Comparison of ENCODE assay signal across 13 mouse cellular contexts in the genomic region with DNA sequence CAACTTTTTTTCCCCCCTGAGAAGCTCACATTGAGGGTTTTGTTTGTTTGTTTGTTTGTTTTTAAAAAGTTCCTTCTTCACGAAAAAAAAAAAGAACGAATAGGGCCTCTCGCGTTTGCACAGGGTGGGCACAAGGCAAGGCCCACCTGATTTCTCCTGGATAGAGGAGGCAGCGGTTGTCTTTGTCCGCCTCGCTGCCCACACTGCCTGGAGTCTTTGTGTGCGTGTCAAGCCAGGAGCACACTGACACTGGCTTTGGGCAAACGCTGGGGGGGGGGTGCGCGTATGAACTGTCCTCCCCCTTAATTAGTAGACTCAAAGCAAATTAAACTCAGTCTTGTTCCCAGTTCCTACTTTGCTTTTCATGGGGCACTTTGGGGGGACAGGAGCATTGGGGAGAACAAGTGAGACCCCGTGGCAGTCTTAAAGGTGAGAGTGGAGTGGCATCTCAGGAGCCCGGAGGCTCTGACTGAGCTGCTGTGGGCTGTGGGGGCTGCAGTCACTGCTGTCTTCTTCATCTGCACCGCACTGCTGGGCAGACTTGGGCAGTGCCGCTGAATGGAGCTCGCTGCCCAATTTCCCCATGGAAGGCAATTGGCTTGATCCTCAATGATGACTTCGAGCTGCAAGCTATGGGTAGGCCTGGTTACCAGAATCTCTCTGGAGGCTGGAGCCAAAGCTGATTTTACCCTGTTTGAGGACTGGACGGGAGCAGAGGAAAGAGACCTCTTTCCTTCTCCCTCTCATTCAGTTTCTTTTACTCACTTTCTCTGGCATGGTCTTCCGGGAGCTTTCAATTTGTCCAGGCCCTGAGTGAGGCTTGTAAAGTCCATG. TPM values are rescaled to one million over a fixed set of nuclear protein-coding genes. Genes with fewer than 3 reads are reported as not detected.
A peak's percentile ranks its signal among the peaks of the same experiment; 100 is the strongest.
DNase-seq lines count a peak whose midpoint lies in the region; ATAC-seq and TF ChIP-seq lines count a peak whose summit lies in the region.
"Had no signal": no experiment of that assay in that cellular context is flagged by ENCODE, and none has a peak within 500 bp of the region (broad histone marks: within the 10 kb centered on the region; RNA-seq: fewer than 3 reads in every experiment).

No protein-coding gene starts in this region.

- TF ChIP-seq CTCF in cortical plate, adult 2 months (IDR thresholded peaks at IDR 0.05; ENCODE audit: extremely low read depth, insufficient read depth, low read length) = no peak
- TF ChIP-seq CTCF in forebrain, postnatal 0 days (IDR thresholded peaks at IDR 0.05; ENCODE audit: low read depth) = no peak
- TF ChIP-seq CTCF in cerebellum, adult 2 months (IDR thresholded peaks at IDR 0.05; ENCODE audit: borderline replicate concordance, insufficient read depth, low read depth, low read length) = no peak

- H3K27me3 ChIP-seq in embryonic facial prominence, embryonic 10.5 days (replicated peaks; ENCODE audit: low read depth, poor library complexity, severe bottlenecking) = peaks cover 100% of the 10 kb centered on the region
- peaks cover 24% of the 10 kb centered on the region for H3K27me3 ChIP-seq in forebrain, postnatal 0 days (ENCODE audit: insufficient read depth, low read length)
- H3K27me3 ChIP-seq in limb, embryonic 14.5 days (ENCODE audit: control insufficient read depth, insufficient read depth, low read length) = peaks cover 86% of the 10 kb centered on the region
- H3K27me3 ChIP-seq in cerebellum, adult 2 months (ENCODE audit: control insufficient read depth, insufficient read depth, low read length) = peaks cover 15% of the 10 kb centered on the region; the same call in 1 of the 2 replicates

- H3K36me3 ChIP-seq in embryonic facial prominence, embryonic 10.5 days (replicated peaks) = no peaks in the 10 kb centered on the region
- no peaks in the 10 kb centered on the region for H3K36me3 ChIP-seq in forebrain, postnatal 0 days (ENCODE audit: insufficient read depth)
- no peaks in the 10 kb centered on the region for H3K36me3 ChIP-seq in limb, embryonic 14.5 days (ENCODE audit: control insufficient read depth, insufficient read depth, low read length)
- H3K36me3 ChIP-seq: heart, embryonic 13.5 days; liver, embryonic 13.5 days; neural tube, embryonic 13.5 days had no signal

- H3K4me2 ChIP-seq in forebrain, postnatal 0 days (ENCODE audit: low read depth) = peak overlapping the region; percentile 66
- H3K4me2 ChIP-seq in limb, embryonic 14.5 days (replicated peaks; ENCODE audit: low read depth, low read length, severe bottlenecking) = peak overlapping the region; percentile 65
- H3K4me2 ChIP-seq: heart, embryonic 13.5 days; liver, embryonic 13.5 days; neural tube, embryonic 13.5 days had no signal

- no peak overlapping the region for H3K9ac ChIP-seq in forebrain, postnatal 0 days
- peak overlapping the region; percentile 78 for H3K9ac ChIP-seq in limb, embryonic 14.5 days (ENCODE audit: low read depth, low read length, severe bottlenecking)
- H3K9ac ChIP-seq: heart, embryonic 13.5 days; liver, embryonic 13.5 days; neural tube, embryonic 13.5 days had no signal

- ATAC-seq in forebrain, postnatal 0 days = no peak
- no peak for ATAC-seq in limb, embryonic 14.5 days (ENCODE audit: low FRiP score, low read depth)
- no peak for ATAC-seq in monocyte, adult 5-6 weeks (replicated peaks; ENCODE audit: insufficient number of reproducible peaks, low FRiP score, low TSS enrichment, poor library complexity, severe bottlenecking)
- ATAC-seq: inflammation-experienced regulatory T-cells, adult 6 months had no signal

- H3K9me3 ChIP-seq in embryonic facial prominence, embryonic 10.5 days = no peaks in the 10 kb centered on the region
- H3K9me3 ChIP-seq in forebrain, postnatal 0 days (ENCODE audit: low read length) = no peaks in the 10 kb centered on the region
- no peaks in the 10 kb centered on the region for H3K9me3 ChIP-seq in limb, embryonic 14.5 days (ENCODE audit: control insufficient read depth, low read length)
- H3K9me3 ChIP-seq: heart, embryonic 13.5 days; liver, embryonic 13.5 days; neural tube, embryonic 13.5 days had no signal

- H3K27ac ChIP-seq in cortical plate, adult 2 months (ENCODE audit: insufficient read depth, low read length) = no peak overlapping the region
- H3K27ac ChIP-seq in embryonic facial prominence, embryonic 10.5 days (replicated peaks) = peak overlapping the region; percentile 89; the same call in 1 of the 2 replicates
- peak overlapping the region; percentile 15; the same call in 1 of the 2 replicates for H3K27ac ChIP-seq in forebrain, postnatal 0 days (ENCODE audit: low read depth, low read length)
- peak overlapping the region; percentile 88; the same call in 1 of the 2 replicates for H3K27ac ChIP-seq in limb, embryonic 14.5 days (replicated peaks; ENCODE audit: low read depth, low read length)
- no peak overlapping the region for H3K27ac ChIP-seq in cerebellum, adult 2 months (ENCODE audit: insufficient read depth, low read length)
- H3K27ac ChIP-seq: heart, embryonic 13.5 days; liver, embryonic 13.5 days; macrophage; neural tube, embryonic 13.5 days had no signal

- H3K4me3 ChIP-seq in cortical plate, adult 2 months (ENCODE audit: insufficient read depth, low read length) = 0 out of 2 replicates have a peak overlapping the region, but pooled peaks have one; percentile 1
- peak overlapping the region; percentile 68 for H3K4me3 ChIP-seq in embryonic facial prominence, embryonic 10.5 days
- peak overlapping the region; percentile 54 for H3K4me3 ChIP-seq in forebrain, postnatal 0 days (ENCODE audit: low read depth, low read length)
- peak overlapping the region; percentile 50 for H3K4me3 ChIP-seq in limb, embryonic 14.5 days (replicated peaks; ENCODE audit: low read length)
- no peak overlapping the region for H3K4me3 ChIP-seq in cerebellum, adult 2 months (replicated peaks; ENCODE audit: insufficient read depth, low read depth, low read length)
- H3K4me3 ChIP-seq: heart, embryonic 13.5 days; liver, embryonic 13.5 days; neural tube, embryonic 13.5 days had no signal

- WGBS in embryonic facial prominence, embryonic 10.5 days = 4% methylated on average over 19 of the region's 19 CpGs
- 11% methylated on average over 19 of the region's 19 CpGs for WGBS in forebrain, postnatal 0 days
- 15% methylated on average over 19 of the region's 19 CpGs for WGBS in limb, embryonic 14.5 days
- 10% methylated on average over 19 of the region's 19 CpGs for WGBS in cerebellum, adult 2 months

- TF ChIP-seq POLR2A in cortical plate, adult 2 months (IDR thresholded peaks at IDR 0.05; ENCODE audit: extremely low read depth, insufficient read depth, low read length) = no peak
- no peak for TF ChIP-seq POLR2A in limb, embryonic 14.5 days (IDR thresholded peaks at IDR 0.05; ENCODE audit: borderline replicate concordance, extremely low read depth, insufficient read depth, insufficient read length)
- no peak for TF ChIP-seq POLR2A in cerebellum, adult 2 months (IDR thresholded peaks at IDR 0.05; ENCODE audit: borderline replicate concordance, insufficient read depth, low read length)

- H3K4me1 ChIP-seq in cortical plate, adult 2 months (ENCODE audit: control insufficient read depth, insufficient read depth, low read length) = no peaks in the 10 kb centered on the region
- H3K4me1 ChIP-seq in embryonic facial prominence, embryonic 10.5 days = peaks cover 42% of the 10 kb centered on the region
- 0 out of 2 replicates have a peak, but pooled peaks cover 7% of the 10 kb centered on the region for H3K4me1 ChIP-seq in forebrain, postnatal 0 days (ENCODE audit: insufficient read depth)
- peaks cover 7% of the 10 kb centered on the region; the same call in 1 of the 2 replicates for H3K4me1 ChIP-seq in limb, embryonic 14.5 days (ENCODE audit: control insufficient read depth, insufficient read depth, low read length)
- no peaks in the 10 kb centered on the region for H3K4me1 ChIP-seq in cerebellum, adult 2 months (ENCODE audit: control insufficient read depth, insufficient read depth, low read length)

- DNase-seq in embryonic facial prominence, embryonic 10.5 days (ENCODE audit: low spot score) = peak; percentile 50
- DNase-seq in forebrain, postnatal 0 days = peak; percentile 55
- DNase-seq in limb, embryonic 14.5 days (ENCODE audit: low spot score) = no peak
- DNase-seq in cerebellum, adult 2 months = no peak
- DNase-seq in adrenal gland, postnatal 25 days = no peak
- DNase-seq: cerebellum, postnatal 36 days; liver, embryonic 13.5 days had no signal

RNA-seq across cellular contexts. Expression of gene Emx2, which starts 4.5 kb away (rescaled TPM):
- polyA plus RNA-seq in cortical plate, adult 2 months (2012; rRNA removed) = 11.9 and 12.4 TPM in 2 replicates
- polyA plus RNA-seq in embryonic facial prominence, embryonic 10.5 days (2016; fragmentation: Nextera tagmentation; extraction: Ambion mirVana) = 8.0 and 12.1 TPM in 2 replicates
- total RNA-seq in forebrain, postnatal 0 days (2014; rRNA removed) = 3.2 and 6.0 TPM in 2 replicates
- 4.7 and 11.2 TPM in 2 replicates for polyA plus RNA-seq in forebrain, postnatal 0 days (2015; fragmentation: Nextera tagmentation; extraction: Ambion mirVana)
- 17.3 and 20.5 TPM in 2 replicates for polyA plus RNA-seq in limb, embryonic 14.5 days (2012; rRNA removed)
- polyA plus RNA-seq in limb, embryonic 14.5 days (2014; fragmentation: Nextera tagmentation; extraction: Ambion mirVana) = 13.1 and 16.1 TPM in 2 replicates
- polyA plus RNA-seq in cerebellum, adult 2 months (2012; rRNA removed) = 0.07 and 0.13 TPM in 2 replicates
- not detected in 2 replicates for total RNA-seq in adrenal gland, postnatal 25 days (2021)
- not detected in 3 replicates for total RNA-seq in monocyte, adult 5-6 weeks (2017)
- polyA plus RNA-seq: heart, embryonic 13.5 days; inflammation-experienced regulatory T-cells, adult 6 months; liver, embryonic 13.5 days; macrophage; neural tube, embryonic 13.5 days had no signal

Comparison
In these comparisons a context has a peak if more than half of its experiments do, and no peak if none do; other contexts are left out.
1. H3K27ac ChIP-seq: peak in embryonic facial prominence, embryonic 10.5 days (single experiment), forebrain, postnatal 0 days (single experiment) and limb, embryonic 14.5 days (single experiment); none in cortical plate, adult 2 months (single experiment) and cerebellum, adult 2 months (single experiment).
2. DNase-seq: peak in embryonic facial prominence, embryonic 10.5 days (single experiment) and forebrain, postnatal 0 days (single experiment); none in limb, embryonic 14.5 days (single experiment), cerebellum, adult 2 months (0 of 2) and adrenal gland, postnatal 25 days (single experiment).